Mouse (Mus musculus) MEL (cell line): ENCODE results near the gene Six4. TPM values are rescaled to one million over a fixed set of nuclear protein-coding genes. Genes with fewer than 3 reads are reported as not detected.

ENCODE experiments used
- DNase-seq: peaks from one replicate; pipeline ENCODE4 v3.0.0; 2011; ENCODE audit warnings: low read depth, low spot score
- H3K27ac ChIP-seq: 2 replicates; pipeline ENCODE4 v1.5.1; 2012; ENCODE audit warnings: low read depth, mild to moderate bottlenecking, control low read depth, low read length, moderate library complexity; ENCODE audit not compliant: control insufficient read depth
- H3K27me3 ChIP-seq, 2 experiments: fragments of 150-350 bp in 1 of 2; sonication (generic) in 1 of 2; 2 replicates each; pipeline ENCODE4 v1.6.1; 2012; ENCODE audit warnings: low read length in 2 of 2, mild to moderate bottlenecking in 2 of 2, improper control_type of control experiment in 1 of 2, moderate library complexity in 1 of 2; ENCODE audit not compliant: insufficient read depth in 2 of 2, control insufficient read depth in 1 of 2
- H3K36me3 ChIP-seq, 2 experiments: 2 replicates each; pipeline ENCODE4 v1.6.1; 2012 to 2014; ENCODE audit warnings: low read length in 2 of 2, improper control_type of control experiment in 1 of 2, inconsistent platforms in 1 of 2, mild to moderate bottlenecking in 1 of 2; ENCODE audit not compliant: insufficient read depth in 2 of 2, control insufficient read depth in 1 of 2
- H3K4me1 ChIP-seq, 2 experiments: fragments of 150-350 bp in 1 of 2; sonication (generic) in 1 of 2; 2 replicates each; pipeline ENCODE4 v1.6.1; 2012; ENCODE audit warnings: low read length in 2 of 2, improper control_type of control experiment in 1 of 2, mild to moderate bottlenecking in 1 of 2; ENCODE audit not compliant: insufficient read depth in 2 of 2, control insufficient read depth in 1 of 2
- H3K4me3 ChIP-seq, 2 experiments: fragments of 150-350 bp in 1 of 2; sonication (generic) in 1 of 2; 2 replicates each; pipeline ENCODE4 v1.5.1; 2012; ENCODE audit warnings: low read depth in 2 of 2, low read length in 2 of 2, mild to moderate bottlenecking in 2 of 2, moderate library complexity in 2 of 2, control low read depth in 1 of 2, improper control_type of control experiment in 1 of 2; ENCODE audit not compliant: control insufficient read depth in 1 of 2, insufficient read depth in 1 of 2
- H3K79me2 ChIP-seq: 2 replicates; pipeline ENCODE4 v1.6.1; 2012; ENCODE audit warnings: mild to moderate bottlenecking, low read length, moderate library complexity; ENCODE audit not compliant: control insufficient read depth, poor library complexity, insufficient read depth
- H3K9ac ChIP-seq: 2 replicates; pipeline ENCODE4 v1.6.1; 2012; ENCODE audit warnings: low read depth, mild to moderate bottlenecking, control low read depth, low read length, moderate library complexity; ENCODE audit not compliant: control insufficient read depth, poor library complexity, severe bottlenecking
- H3K9me3 ChIP-seq: fragments of 150-350 bp; sonication (generic); replicated peaks from 2 replicates; pipeline ENCODE4 v1.6.1; 2012; ENCODE audit warnings: mild to moderate bottlenecking, low read length, improper control_type of control experiment, moderate library complexity; ENCODE audit not compliant: insufficient read depth
- BHLHE40 ChIP-seq: IDR thresholded peaks from 2 replicates; pipeline ENCODE4 v1.6.1; 2012; ENCODE audit warnings: low read depth, mild to moderate bottlenecking, inconsistent platforms, low read length, improper control_type of control experiment, borderline replicate concordance
- CHD1 ChIP-seq: IDR thresholded peaks from 2 replicates; pipeline ENCODE4 v1.6.1; 2012; ENCODE audit warnings: low read depth, mild to moderate bottlenecking, inconsistent platforms, low read length, improper control_type of control experiment
- E2F4 ChIP-seq: IDR thresholded peaks from 2 replicates; pipeline ENCODE4 v1.6.1; 2011; ENCODE audit warnings: low read depth, low read length, improper control_type of control experiment, borderline replicate concordance
- ELF1 ChIP-seq: IDR thresholded peaks from 2 replicates; pipeline ENCODE4 v1.6.1; 2014; ENCODE audit warnings: low read depth, mild to moderate bottlenecking, inconsistent platforms, low read length, improper control_type of control experiment, moderate library complexity
- ETS1 ChIP-seq: IDR thresholded peaks from 2 replicates; pipeline ENCODE4 v1.6.1; 2012; ENCODE audit warnings: low read depth, mild to moderate bottlenecking, inconsistent platforms, low read length, improper control_type of control experiment, moderate library complexity
- GATA1 ChIP-seq: IDR thresholded peaks from 2 replicates; pipeline ENCODE4 v1.6.1; 2011; ENCODE audit warnings: low read depth, low read length, improper control_type of control experiment
- HCFC1 ChIP-seq: IDR thresholded peaks from 2 replicates; pipeline ENCODE4 v1.6.1; 2012; ENCODE audit warnings: low read depth, mild to moderate bottlenecking, inconsistent platforms, low read length, improper control_type of control experiment, moderate library complexity
- JUND ChIP-seq: IDR thresholded peaks from 2 replicates; pipeline ENCODE4 v1.6.1; 2011; ENCODE audit warnings: low read depth, mild to moderate bottlenecking, improper control_type of control experiment, low read length
- MAFK ChIP-seq: IDR thresholded peaks from 2 replicates; pipeline ENCODE4 v1.6.1; 2011; ENCODE audit warnings: low read depth, mild to moderate bottlenecking, low read length, improper control_type of control experiment, borderline replicate concordance
- MAZ ChIP-seq: IDR thresholded peaks from 2 replicates; pipeline ENCODE4 v1.6.1; 2012; ENCODE audit warnings: low read depth, mild to moderate bottlenecking, inconsistent platforms, low read length, improper control_type of control experiment
- MXI1 ChIP-seq: IDR thresholded peaks from 2 replicates; pipeline ENCODE4 v1.6.1; 2011; ENCODE audit warnings: mild to moderate bottlenecking, low read depth, low read length, improper control_type of control experiment
- MYC ChIP-seq: IDR thresholded peaks from 2 replicates; pipeline ENCODE4 v1.6.1; 2011; ENCODE audit warnings: low read depth, mild to moderate bottlenecking, low read length, improper control_type of control experiment, moderate library complexity
- NELFE ChIP-seq: IDR thresholded peaks from 2 replicates; pipeline ENCODE4 v1.6.1; 2011; ENCODE audit warnings: low read depth, low read length, improper control_type of control experiment
- NRF1 ChIP-seq: IDR thresholded peaks from 2 replicates; pipeline ENCODE4 v1.6.1; 2014; ENCODE audit warnings: low read depth, mild to moderate bottlenecking, inconsistent platforms, low read length, improper control_type of control experiment, moderate library complexity; ENCODE audit not compliant: poor library complexity, insufficient read depth, severe bottlenecking
- POLR2A ChIP-seq, 2 experiments: IDR thresholded peaks; 2 replicates each; pipeline ENCODE4 v1.6.1; 2011 to 2012; ENCODE audit warnings: low read length in 2 of 2, mild to moderate bottlenecking in 2 of 2, control low read depth in 1 of 2, improper control_type of control experiment in 1 of 2, low read depth in 1 of 2, moderate library complexity in 1 of 2; ENCODE audit not compliant: control insufficient read depth in 1 of 2, insufficient read depth in 1 of 2, poor library complexity in 1 of 2
- POLR2AphosphoS2 ChIP-seq: IDR thresholded peaks from 2 replicates; pipeline ENCODE4 v1.6.1; 2011; ENCODE audit warnings: low read length, improper control_type of control experiment
- POLR2AphosphoS5 ChIP-seq: IDR thresholded peaks from 2 replicates; pipeline ENCODE4 v1.6.1; 2012; ENCODE audit warnings: low read depth, borderline replicate concordance, mild to moderate bottlenecking, inconsistent platforms, low read length, moderate library complexity, mixed read lengths
- RAD21 ChIP-seq: IDR thresholded peaks from 2 replicates; pipeline ENCODE4 v1.6.1; 2011; ENCODE audit warnings: mild to moderate bottlenecking, low read depth, low read length, improper control_type of control experiment
- RCOR1 ChIP-seq: IDR thresholded peaks from 2 replicates; pipeline ENCODE4 v1.6.1; 2012; ENCODE audit warnings: low read depth, mild to moderate bottlenecking, inconsistent platforms, low read length, improper control_type of control experiment
- SIN3A ChIP-seq: IDR thresholded peaks from 2 replicates; pipeline ENCODE4 v1.6.1; 2012; ENCODE audit warnings: low read length, improper control_type of control experiment, inconsistent platforms
- TCF12 ChIP-seq: IDR thresholded peaks from 2 replicates; pipeline ENCODE4 v1.6.1; 2014; ENCODE audit warnings: low read depth, mild to moderate bottlenecking, inconsistent platforms, low read length, improper control_type of control experiment, moderate library complexity
- USF1 ChIP-seq: IDR thresholded peaks from 2 replicates; pipeline ENCODE4 v1.6.1; 2014; ENCODE audit warnings: low read depth, mild to moderate bottlenecking, inconsistent platforms, low read length, improper control_type of control experiment, moderate library complexity
- USF2 ChIP-seq, 2 experiments: IDR thresholded peaks; 2 replicates each; pipeline ENCODE4 v1.6.1; 2011 to 2012; ENCODE audit warnings: improper control_type of control experiment in 2 of 2, low read length in 2 of 2, borderline replicate concordance in 1 of 2, inconsistent platforms in 1 of 2, low read depth in 1 of 2, mild to moderate bottlenecking in 1 of 2; ENCODE audit not compliant: insufficient read depth in 1 of 2
- ZC3H11A ChIP-seq: IDR thresholded peaks from 2 replicates; pipeline ENCODE4 v1.6.1; 2012; ENCODE audit warnings: low read depth, mild to moderate bottlenecking, inconsistent platforms, low read length, improper control_type of control experiment
- ZKSCAN1 ChIP-seq: IDR thresholded peaks from 2 replicates; pipeline ENCODE4 v1.6.1; 2012; ENCODE audit warnings: low read depth, mild to moderate bottlenecking, inconsistent platforms, low read length, improper control_type of control experiment, moderate library complexity
- ZNF384 ChIP-seq: IDR thresholded peaks from 2 replicates; pipeline ENCODE4 v1.6.1; 2012; ENCODE audit warnings: low read depth, mild to moderate bottlenecking, inconsistent platforms, low read length, improper control_type of control experiment
- polyA plus RNA-seq, 2 experiments: library from polyadenylated mRNA; stranded (reverse) in 1 of 2; unstranded in 1 of 2; fragments of >175 nt in 1 of 2; fragments of >200 nt in 1 of 2; gene quantifications; 2 replicates each; pipeline versions ENCODE4 v1.2.1 to v1.2.4; 2012; ENCODE audit warnings: low replicate concordance in 2 of 2, low read depth in 1 of 2; ENCODE audit not compliant: insufficient read length in 2 of 2, insufficient read depth in 1 of 2, missing spikeins in 1 of 2
- total RNA-seq: library from RNA; depleted of rRNA; stranded (reverse); fragments of 300-350 nt; gene quantifications from 2 replicates; pipeline ENCODE4 v1.2.3, GENCODE M21; 2012

The Six4 gene
- total and polyA plus RNA-seq, 3 experiments: not detected

DNA sequence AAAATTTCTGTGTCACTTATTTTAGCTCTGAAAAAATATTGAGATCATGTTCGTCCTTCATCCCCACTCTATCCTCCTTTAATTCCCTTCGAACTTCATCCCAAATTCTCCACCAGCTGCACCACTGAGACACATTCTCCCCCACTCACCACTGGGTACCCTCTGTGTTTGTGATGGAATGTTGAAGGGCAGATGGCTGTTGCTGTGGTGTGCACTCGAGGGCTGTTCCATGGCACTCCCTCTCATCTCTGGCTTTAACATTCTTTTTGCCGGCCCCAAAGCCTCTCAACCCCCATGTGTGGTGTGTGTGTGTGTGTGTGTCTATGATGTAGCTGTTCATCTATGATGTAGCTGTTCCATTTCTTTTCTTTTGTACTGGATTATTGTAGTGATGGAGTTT, 12.0 kb upstream of the Six4 start:
- TF ChIP-seq SIN3A (no peak), JUND (no peak), ZKSCAN1 (no peak), MAFK (no peak), USF2 (IDR thresholded peaks at IDR 0.05; ENCODE audit: borderline replicate concordance in 1 of 2, insufficient read depth in 1 of 2, low read depth in 1 of 2, low read length in 2 of 2) (no peak), CHD1 (no peak), ZC3H11A (no peak), MAZ (no peak), POLR2AphosphoS2 (no peak), RCOR1 (no peak), POLR2AphosphoS5 (no peak), ELF1 (no peak), BHLHE40 (no peak), E2F4 (no peak), ZNF384 (no peak)
- TF ChIP-seq, all 39 proteins: peak for 0
- H3K4me1 ChIP-seq: peaks cover 0 to 6% of the 10 kb centered on the region in 2 experiments; a peak in 2 of 4 replicates

DNA sequence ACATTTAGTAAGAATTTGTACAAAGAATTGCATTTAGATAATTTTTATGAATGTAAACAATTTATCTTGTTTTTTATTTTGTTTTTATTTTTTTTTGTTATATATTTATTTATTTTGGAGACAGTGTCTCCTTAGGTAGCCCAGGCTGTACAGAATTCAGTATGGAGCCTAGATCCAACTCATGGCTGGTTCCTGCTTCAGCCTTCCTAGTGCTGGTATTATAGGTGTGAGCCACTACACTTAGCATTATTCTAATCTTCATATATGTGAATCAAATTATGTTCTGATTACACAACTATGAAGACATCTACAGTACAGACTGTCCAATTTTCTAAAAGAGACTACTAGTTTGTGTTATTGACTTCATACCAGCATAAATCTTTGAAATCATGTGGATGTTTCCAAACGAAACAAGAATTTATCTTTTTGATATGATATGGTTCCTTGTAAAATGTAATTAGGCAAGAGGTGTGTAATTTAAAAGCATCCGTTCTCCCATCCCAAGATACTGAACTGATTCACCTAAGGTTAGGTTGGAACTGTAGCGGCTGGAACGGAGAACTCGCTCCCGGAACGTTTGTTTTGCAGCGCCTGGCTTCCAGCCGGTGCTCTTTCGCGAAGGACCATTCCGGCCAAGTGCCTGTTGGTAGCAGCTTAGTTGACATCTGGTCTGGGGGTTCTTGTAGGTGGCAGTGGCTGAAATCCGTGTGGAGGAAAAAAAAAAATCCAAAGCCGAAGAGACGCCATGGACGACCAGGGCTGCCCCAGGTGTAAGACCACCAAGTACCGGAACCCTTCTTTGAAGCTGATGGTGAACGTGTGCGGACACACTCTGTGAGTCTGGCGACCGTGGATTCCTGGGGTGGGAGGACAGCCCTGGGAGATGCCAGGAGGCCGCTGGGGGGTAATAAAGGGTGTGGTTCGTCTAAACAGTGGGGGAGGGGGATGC, 10.1 kb upstream of the Six4 start, which contains the start of gene Mnat1:
TSS of gene Mnat1 (plus strand) at position 625 of the 949 bp plus-strand sequence.
- peaks cover 20% of the 10 kb centered on the region for H3K79me2 ChIP-seq
- peaks cover 0 to 6% of the 10 kb centered on the region in 2 experiments; a peak in 1 of 4 replicates for H3K4me1 ChIP-seq
- H3K27me3 ChIP-seq: no peaks in the 10 kb centered on the region
- H3K9me3 ChIP-seq: no peaks in the 10 kb centered on the region
- peaks cover 0 to 12% of the 10 kb centered on the region in 2 experiments; a peak in 2 of 4 replicates for H3K36me3 ChIP-seq
- peak within 1 kb of the TSS; percentile 91 to 97 for H3K4me3 ChIP-seq
- peak within 1 kb of the TSS; percentile 85 for H3K9ac ChIP-seq
- H3K27ac ChIP-seq: peak within 1 kb of the TSS; percentile 50
- DNase-seq: peak; percentile 93
- TF ChIP-seq MXI1 (peak; percentile 58), MYC (no peak), NRF1 (no peak), ZC3H11A (no peak), HCFC1 (peak; percentile 88), ZKSCAN1 (no peak), GATA1 (peak; percentile 9; the same call in 1 of the 2 replicates), POLR2A (IDR thresholded peaks at IDR 0.05; ENCODE audit: control insufficient read depth in 1 of 2, insufficient read depth in 1 of 2, low read depth in 1 of 2, low read length in 2 of 2, poor library complexity in 1 of 2) (peak; percentile 67 to 85; a peak in 3 of 4 replicates), ZNF384 (peak; percentile 44; the same call in 1 of the 2 replicates), USF1 (no peak), NELFE (peak; percentile 77), CHD1 (no peak), TCF12 (peak; percentile 79), MAZ (peak; percentile 53; the same call in 1 of the 2 replicates), POLR2AphosphoS2 (peak; percentile 76), ETS1 (no peak), RAD21 (no peak), RCOR1 (no peak), JUND (no peak), MAFK (no peak), SIN3A (peak; percentile 74; the same call in 1 of the 2 replicates), POLR2AphosphoS5 (no peak)

More for the DNA sequence above, 12.0 kb upstream of the Six4 start:
- H3K9ac ChIP-seq: no peak overlapping the region
- DNase-seq: no peak
- no peaks in the 10 kb centered on the region for H3K9me3 ChIP-seq
- H3K27ac ChIP-seq: no peak overlapping the region
- peaks cover 0 to 9% of the 10 kb centered on the region in 2 experiments; a peak in 3 of 4 replicates for H3K36me3 ChIP-seq
- H3K79me2 ChIP-seq: peaks cover 22% of the 10 kb centered on the region
- no peak overlapping the region for H3K4me3 ChIP-seq
- no peaks in the 10 kb centered on the region for H3K27me3 ChIP-seq
